Mouse (Mus musculus) G1E (cell line): ENCODE measurements around the gene Fmc1. TPM values are rescaled to one million over a fixed set of nuclear protein-coding genes. Genes with fewer than 3 reads are reported as not detected.
"Not testable (repeated sequence)": the region's sequence is repeated elsewhere in the genome, so short reads cannot be mapped to it uniquely, and the experiment has no call there.

Source experiments
- ATAC-seq: 2 replicates; pipeline ENCODE4 v1.8.0; 2016; ENCODE audit warnings: mild to moderate bottlenecking; ENCODE audit not compliant: insufficient number of reproducible peaks, poor library complexity, low FRiP score, severe bottlenecking; ENCODE audit errors: extremely low read depth
- DNase-seq: peaks from one replicate; pipeline ENCODE4 v3.0.0; 2012; ENCODE audit warnings: low spot score
- H3K27me3 ChIP-seq: 2 replicates; pipeline ENCODE4 v1.6.1; 2012; ENCODE audit warnings: mild to moderate bottlenecking, low read length, inconsistent platforms; ENCODE audit not compliant: insufficient read depth
- H3K36me3 ChIP-seq: replicated peaks from 2 replicates; pipeline ENCODE3; 2012; ENCODE audit warnings: mild to moderate bottlenecking, inconsistent platforms
- H3K4me1 ChIP-seq: 2 replicates; pipeline ENCODE4 v1.6.1; 2012; ENCODE audit warnings: low read depth, low read length, inconsistent platforms, mixed read lengths; ENCODE audit not compliant: insufficient read depth
- H3K4me3 ChIP-seq: 2 replicates; pipeline ENCODE4 v1.5.1; 2012; ENCODE audit warnings: low read depth, mild to moderate bottlenecking, inconsistent platforms, low read length, moderate library complexity, mixed read lengths
- H3K9me3 ChIP-seq: replicated peaks from 2 replicates; pipeline ENCODE4 v1.6.1; 2012; ENCODE audit warnings: inconsistent platforms
- CTCF ChIP-seq: IDR thresholded peaks from 2 replicates; pipeline ENCODE4 v1.5.1; 2012; ENCODE audit warnings: low read depth, low read length, inconsistent platforms, mixed read lengths
- GATA1 ChIP-seq: IDR thresholded peaks from 2 replicates; pipeline ENCODE4 v1.6.1; 2012; ENCODE audit warnings: borderline replicate concordance, low read length, inconsistent platforms, mixed read lengths
- GATA2 ChIP-seq: IDR thresholded peaks from 2 replicates; pipeline ENCODE4 v1.6.1; 2012; ENCODE audit warnings: low read depth, low read length, inconsistent platforms, borderline replicate concordance
- POLR2AphosphoS5 ChIP-seq: IDR thresholded peaks from 2 replicates; pipeline ENCODE4 v1.6.1; 2012; ENCODE audit warnings: low read depth, low read length, inconsistent platforms; ENCODE audit not compliant: insufficient replicate concordance
- TAL1 ChIP-seq: conservative IDR thresholded peaks from 2 replicates; pipeline ENCODE4 v1.6.1; 2012; ENCODE audit warnings: low read depth, low read length, inconsistent platforms, mixed read lengths
- polyA plus RNA-seq: library from polyadenylated mRNA; stranded (reverse); fragments of >175 nt; gene quantifications from 2 replicates; pipeline ENCODE4 v1.2.3, GENCODE M21; 2012
- total RNA-seq, 2 experiments: library from RNA; stranded (forward) in 1 of 2; stranded (reverse) in 1 of 2; fragments of 200-1000 nt in 1 of 2; fragments of >200 nt in 1 of 2; fragmentation: Nextera tagmentation in 1 of 2; gene quantifications; 2 replicates each; pipeline ENCODE4 v1.2.3; 2014 to 2017

Gene Fmc1
- total and polyA plus RNA-seq, 3 experiments: 6.4 to 178 (median 39.5) TPM

- H3K4me1 ChIP-seq: peaks cover 12% of the 10 kb centered on the region
- ATAC-seq (no peak), DNase-seq (peak; percentile 57)
- TF ChIP-seq GATA1: no peak
- no peak overlapping the region; the same call in 1 of the 2 replicates for H3K4me3 ChIP-seq
- H3K9me3 ChIP-seq: no peaks in the 10 kb centered on the region
- peaks cover 22% of the 10 kb centered on the region for H3K36me3 ChIP-seq
- peaks cover 9% of the 10 kb centered on the region for H3K27me3 ChIP-seq
Observed at GRCm38 (mm10) chr6:38523851-38524250, 9.5 kb upstream of the Fmc1 start.

- Histone ChIP-seq H3K9me3 (no peaks in the 10 kb centered on the region), H3K27me3 (peaks cover 8% of the 10 kb centered on the region), H3K36me3 (no peaks in the 10 kb centered on the region), H3K4me1 (peaks cover 25% of the 10 kb centered on the region), H3K4me3 (no peak overlapping the region)
- peak; percentile 29; the same call in 1 of the 2 replicates for TF ChIP-seq CTCF
- no peak for TF ChIP-seq GATA2
- DNase-seq (no peak), ATAC-seq (no peak)
Observed at GRCm38 (mm10) chr6:38531211-38531820, 2.0 kb upstream of the Fmc1 start.

GRCm38 (mm10) chr6:38532500-38533420 lies 542 bp upstream of the Fmc1 start:
- Histone ChIP-seq H3K36me3 (peaks cover 7% of the 10 kb centered on the region), H3K4me1 (peaks cover 25% of the 10 kb centered on the region), H3K9me3 (no peaks in the 10 kb centered on the region), H3K4me3 (peak overlapping the region; percentile 72), H3K27me3 (peaks cover 5% of the 10 kb centered on the region)
- TF ChIP-seq POLR2AphosphoS5: no peak
- no peak for TF ChIP-seq GATA1
- no peak for TF ChIP-seq TAL1
- TF ChIP-seq CTCF: no peak
- no peak for TF ChIP-seq GATA2
- ATAC-seq (no peak), DNase-seq (no peak)

GRCm38 (mm10) chr6:38534640-38535365 lies 1.5 kb downstream of the Fmc1 start:
- Histone ChIP-seq H3K36me3 (peaks cover 19% of the 10 kb centered on the region), H3K9me3 (no peaks in the 10 kb centered on the region), H3K4me3 (peak overlapping the region; percentile 98), H3K27me3 (no peaks in the 10 kb centered on the region), H3K4me1 (peaks cover 25% of the 10 kb centered on the region)
- ATAC-seq (peak; percentile 43), DNase-seq (peak; percentile 87)
- TF ChIP-seq CTCF (peak; percentile 49), POLR2AphosphoS5 (no peak)

- DNase-seq (no peak), ATAC-seq (no peak)
- Histone ChIP-seq H3K4me1 (peaks cover 25% of the 10 kb centered on the region), H3K27me3 (no peaks in the 10 kb centered on the region), H3K36me3 (peaks cover 24% of the 10 kb centered on the region), H3K9me3 (no peaks in the 10 kb centered on the region), H3K4me3 (peak overlapping the region; percentile 98)
- TF ChIP-seq POLR2AphosphoS5 (no peak), GATA1 (no peak)
Observed at GRCm38 (mm10) chr6:38535366-38535690, 2.0 kb downstream of the Fmc1 start.

GRCm38 (mm10) chr6:38535788-38536187 lies 2.5 kb downstream of the Fmc1 start:
- no peak for ATAC-seq

GRCm38 (mm10) chr6:38544141-38544540 lies 10.8 kb downstream of the Fmc1 start:
- H3K36me3 ChIP-seq: peaks cover 18% of the 10 kb centered on the region
- not testable (repeated sequence) for H3K4me3 ChIP-seq, ATAC-seq, DNase-seq, H3K9me3 ChIP-seq, H3K27me3 ChIP-seq, H3K4me1 ChIP-seq

More at GRCm38 (mm10) chr6:38535788-38536187, 2.5 kb downstream of the Fmc1 start:
- no peaks in the 10 kb centered on the region for H3K27me3 ChIP-seq
- H3K4me1 ChIP-seq: peaks cover 25% of the 10 kb centered on the region
- no peak for TF ChIP-seq GATA1
- no peak for TF ChIP-seq TAL1
- TF ChIP-seq GATA2: no peak
- TF ChIP-seq CTCF: no peak
- TF ChIP-seq POLR2AphosphoS5: no peak
- DNase-seq: no peak
- peaks cover 27% of the 10 kb centered on the region for H3K36me3 ChIP-seq
- peak overlapping the region; percentile 98; the same call in 1 of the 2 replicates for H3K4me3 ChIP-seq
- H3K9me3 ChIP-seq: no peaks in the 10 kb centered on the region

GRCm38 (mm10) chr6:38547005-38547404 lies 13.7 kb downstream of the Fmc1 start:
- DNase-seq, H3K9me3 ChIP-seq, ATAC-seq, H3K36me3 ChIP-seq, H3K27me3 ChIP-seq, H3K4me3 ChIP-seq: not testable (repeated sequence)
- H3K4me1 ChIP-seq: peaks cover 15% of the 10 kb centered on the region
